Mouse (Mus musculus) embryo, embryonic 9.5 days (tissue): Measurements from ENCODE around the gene Ndufb3.
"Not testable (repeated sequence)": the region's sequence is repeated elsewhere in the genome, so short reads cannot be mapped to it uniquely, and the experiment has no call there.

Source experiments
- DNase-seq: peaks from one replicate; pipeline ENCODE4 v3.0.0-alpha.2; 2017; ENCODE audit errors: extremely low spot score

Ndufb3 gene

DNA sequence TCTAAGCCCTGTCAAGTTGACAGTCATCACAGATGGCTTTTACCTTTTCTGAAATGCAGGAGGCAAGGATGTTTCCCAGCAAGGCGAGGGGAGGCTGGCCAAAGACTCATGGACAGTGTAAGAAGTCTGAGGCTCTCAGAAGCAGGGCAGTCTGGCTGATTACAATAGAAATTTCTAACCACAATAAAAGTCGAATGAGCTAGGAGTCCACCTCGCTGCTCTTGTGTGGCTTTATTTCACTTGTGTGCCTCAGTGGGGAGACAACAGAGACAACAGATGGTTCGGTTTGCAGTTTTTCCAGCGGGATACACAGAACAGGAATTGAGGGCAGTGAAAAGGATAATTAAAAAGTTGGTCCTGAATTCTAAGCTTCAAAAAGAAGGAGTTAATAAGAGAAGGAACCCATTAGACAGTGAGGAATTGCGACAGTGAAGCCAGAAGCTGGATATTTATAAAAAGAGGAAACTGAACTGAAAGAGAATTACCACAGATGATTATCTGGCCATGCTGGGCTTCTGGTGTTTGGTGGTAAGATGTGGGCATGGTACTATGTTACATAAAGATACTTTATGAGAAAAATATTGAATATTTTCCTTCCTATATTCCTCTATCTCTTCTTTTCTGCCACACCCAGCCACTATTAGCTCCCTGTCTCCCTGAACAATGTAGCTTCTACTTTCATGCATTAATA is 31.9 kb downstream of the Ndufb3 start:
- no peak for DNase-seq

- DNase-seq, result no peak
These were observed 32.6 kb downstream of the Ndufb3 start for GRCm38 (mm10) chr1:58618766-58619165.

GRCm38 (mm10) chr1:58621251-58621650 is 35.1 kb downstream of the Ndufb3 start:
- DNase-seq, result no peak

GRCm38 (mm10) chr1:58621996-58622748 is 36.0 kb downstream of the Ndufb3 start:
- DNase-seq, result no peak

DNA sequence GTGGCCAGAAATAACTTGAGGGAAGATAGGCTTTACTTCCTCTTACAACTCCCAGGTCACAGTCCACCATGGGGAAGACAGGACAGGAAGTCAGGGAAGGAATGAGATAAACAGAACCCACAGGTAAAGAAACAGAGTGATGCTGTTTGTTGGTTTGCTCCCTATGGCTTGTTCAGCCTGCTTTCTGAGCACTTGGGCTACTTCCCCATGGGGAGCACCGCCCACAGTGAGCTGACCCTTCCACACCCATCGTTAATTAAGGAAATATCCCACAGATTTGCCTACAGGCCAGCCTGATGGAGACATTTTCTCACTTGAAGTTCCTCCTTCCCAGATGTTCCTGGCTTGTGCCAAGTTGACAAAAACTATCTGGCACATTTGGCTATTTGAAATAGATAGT is 42.7 kb downstream of the Ndufb3 start:
- not testable (repeated sequence) for DNase-seq
